Mouse (Mus musculus) cerebellum, adult 2 months (tissue): Measurements from ENCODE around the gene 9530077C05Rik. TPM values are rescaled to one million over a fixed set of nuclear protein-coding genes. Genes with fewer than 3 reads are reported as not detected.

Experiments
- DNase-seq, 2 experiments: peaks; one replicate each; pipeline ENCODE4 v3.0.0; 2021
- H3K27ac ChIP-seq: fragments of 200-500 bp; 2 replicates; pipeline ENCODE4 v1.5.1; 2012; ENCODE audit warnings: low read length, control low read depth, inconsistent platforms; ENCODE audit not compliant: insufficient read depth
- H3K27me3 ChIP-seq: fragments of 200-500 bp; 2 replicates; pipeline ENCODE4 v1.6.1; 2012; ENCODE audit warnings: inconsistent platforms, mild to moderate bottlenecking, low read length, moderate library complexity; ENCODE audit not compliant: control insufficient read depth, insufficient read depth
- H3K4me1 ChIP-seq: fragments of 200-500 bp; 2 replicates; pipeline ENCODE4 v1.6.1; 2011; ENCODE audit warnings: low read length; ENCODE audit not compliant: control insufficient read depth, insufficient read depth
- H3K4me3 ChIP-seq: fragments of 200-500 bp; replicated peaks from 2 replicates; pipeline ENCODE3; 2011; ENCODE audit warnings: mild to moderate bottlenecking, low read depth, low read length, control low read depth; ENCODE audit not compliant: insufficient read depth
- CTCF ChIP-seq: fragments of 200-500 bp; IDR thresholded peaks from 2 replicates; pipeline ENCODE4 v1.5.1; 2011; ENCODE audit warnings: low read depth, mild to moderate bottlenecking, control low read depth, low read length, moderate library complexity, borderline replicate concordance; ENCODE audit not compliant: insufficient read depth
- POLR2A ChIP-seq: fragments of 200-500 bp; IDR thresholded peaks from 2 replicates; pipeline ENCODE4 v1.6.1; 2011; ENCODE audit warnings: low read length, control low read depth, borderline replicate concordance; ENCODE audit not compliant: insufficient read depth
- WGBS: fragments of 180-500 bp; shearing (Covaris S2); methylation state at CpG from one replicate; pipeline ENCODE4 v1.1.7; 2018; 5-methylcytosine and 5-hydroxymethylcytosine counted together
- polyA plus RNA-seq: library from polyadenylated mRNA; depleted of rRNA; stranded (reverse); fragments of >200 nt; gene quantifications from 2 replicates; pipeline ENCODE4 v1.2.3, GENCODE M21; 2012

Gene 9530077C05Rik
- polyA plus RNA-seq, 1 experiment = 9.0 TPM

DNA sequence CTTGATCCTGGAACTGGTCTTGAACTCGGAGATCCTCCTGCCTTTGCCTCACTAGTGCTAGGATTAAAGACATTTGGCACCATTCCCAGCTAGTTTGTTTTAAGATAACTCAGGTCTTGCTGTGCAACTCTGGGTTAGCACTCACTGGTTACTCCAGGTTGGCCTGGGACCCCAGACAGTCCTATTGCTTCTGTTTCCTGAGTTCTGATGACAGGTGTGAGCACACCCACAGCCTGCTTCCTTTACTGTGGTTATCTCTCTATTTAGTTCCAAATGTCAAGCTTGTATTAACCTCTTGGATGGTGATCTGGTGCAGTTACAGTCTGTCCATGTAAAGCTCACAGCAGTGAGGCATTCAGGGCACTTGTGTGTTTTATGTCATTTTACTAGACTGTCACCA, 12.2 kb downstream of the 9530077C05Rik start:
- TF ChIP-seq POLR2A = no peak
- TF ChIP-seq CTCF = no peak
- WGBS = 65% methylated on average over 1 of the region's 1 CpGs
- no peak overlapping the region for H3K27ac ChIP-seq

DNA sequence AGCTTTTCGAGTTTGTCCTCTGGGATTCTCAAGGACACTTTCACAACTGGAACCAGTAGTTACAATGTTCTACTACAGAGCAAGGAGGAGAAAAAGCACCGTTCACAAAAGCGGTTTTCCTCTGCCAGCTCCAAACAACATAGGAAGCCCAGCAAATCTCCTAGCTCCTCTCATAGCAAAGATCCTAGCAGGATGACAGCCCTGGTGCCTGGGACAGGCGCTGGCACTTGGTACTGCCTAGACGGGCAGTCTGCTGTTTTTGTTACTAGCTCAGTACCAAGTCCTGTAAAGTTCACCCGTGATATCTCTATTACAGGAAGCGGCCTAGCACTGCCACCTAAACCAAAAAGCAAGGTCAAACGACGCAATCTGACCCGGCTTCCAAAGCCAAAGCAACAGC, 12.9 kb downstream of the 9530077C05Rik start:
- TF ChIP-seq POLR2A (no peak), CTCF (no peak)
- no peak overlapping the region for H3K4me3 ChIP-seq
- H3K4me1 ChIP-seq = peaks cover 7% of the 10 kb centered on the region
- no peaks in the 10 kb centered on the region for H3K27me3 ChIP-seq
- H3K27ac ChIP-seq = no peak overlapping the region
- 76% methylated on average over 10 of the region's 10 CpGs for WGBS
- DNase-seq = no peak

More for the DNA sequence above, 12.2 kb downstream of the 9530077C05Rik start:
- Histone ChIP-seq H3K4me3 (no peak overlapping the region), H3K4me1 (peaks cover 7% of the 10 kb centered on the region), H3K27me3 (no peaks in the 10 kb centered on the region)
- DNase-seq = no peak

- H3K4me3 ChIP-seq = no peak overlapping the region
- no peaks in the 10 kb centered on the region for H3K27me3 ChIP-seq
- TF ChIP-seq POLR2A (no peak), CTCF (no peak)
- H3K4me1 ChIP-seq = peaks cover 9% of the 10 kb centered on the region
- DNase-seq = no peak
- WGBS = 97% methylated on average over 4 of the region's 4 CpGs
- H3K27ac ChIP-seq = no peak overlapping the region
These were observed 13.4 kb downstream of the 9530077C05Rik start for GRCm38 (mm10) chr9:22424719-22425118.

DNA sequence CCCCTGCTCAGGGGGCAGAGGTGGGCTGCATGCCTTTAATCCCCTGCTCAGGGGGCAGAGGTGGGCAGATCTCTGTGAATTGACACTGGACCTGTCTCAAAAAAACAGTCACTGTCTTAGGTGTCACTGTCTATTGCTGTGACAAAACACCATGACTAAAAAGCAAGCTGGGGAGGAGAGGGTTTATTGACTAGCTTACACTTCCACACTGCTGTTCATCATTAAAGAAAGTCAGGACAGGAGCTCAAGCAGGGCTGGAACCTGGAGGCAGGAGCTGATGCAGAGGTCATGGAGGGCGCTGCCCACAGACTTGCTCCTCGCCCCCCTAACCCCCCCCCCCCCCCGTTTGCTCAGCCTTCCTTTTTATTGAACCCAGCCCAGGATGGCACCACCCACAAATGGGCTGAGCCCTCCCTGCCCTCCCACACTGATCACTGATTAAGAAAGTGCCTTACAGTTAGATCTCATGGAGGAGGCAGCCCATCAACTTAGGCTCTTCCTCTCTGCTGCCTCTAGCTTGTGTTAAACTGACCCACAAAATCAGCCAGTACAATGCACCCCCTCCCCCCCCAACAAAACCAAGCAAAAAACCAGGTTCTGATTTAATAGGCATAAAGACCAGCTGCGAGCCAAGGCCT, 16.8 kb downstream of the 9530077C05Rik start:
- Histone ChIP-seq H3K27ac (no peak overlapping the region), H3K27me3 (no peaks in the 10 kb centered on the region), H3K4me1 (peaks cover 5% of the 10 kb centered on the region; the same call in 1 of the 2 replicates), H3K4me3 (no peak overlapping the region)
- 65% methylated on average over 4 of the region's 4 CpGs for whole genome bisulfite sequencing
- DNase-seq = no peak
- TF ChIP-seq POLR2A (no peak), CTCF (no peak)

- no peaks in the 10 kb centered on the region for H3K27me3 ChIP-seq
These were observed 17.5 kb downstream of the 9530077C05Rik start for GRCm38 (mm10) chr9:22428666-22429410.

GRCm38 (mm10) chr9:22429533-22430241, 18.4 kb downstream of the 9530077C05Rik start:
- 19% methylated on average over 15 of the region's 15 CpGs for WGBS
- peaks cover 5% of the 10 kb centered on the region; the same call in 1 of the 2 replicates for H3K4me1 ChIP-seq
- DNase-seq = peak; percentile 33 to 67
- TF ChIP-seq POLR2A = no peak
- peak; percentile 14; the same call in 1 of the 2 replicates for TF ChIP-seq CTCF
- H3K27ac ChIP-seq = no peak overlapping the region
- no peak overlapping the region for H3K4me3 ChIP-seq
- H3K27me3 ChIP-seq = no peaks in the 10 kb centered on the region

More at GRCm38 (mm10) chr9:22428666-22429410, 17.5 kb downstream of the 9530077C05Rik start:
- Histone ChIP-seq H3K27ac (no peak overlapping the region), H3K4me1 (peaks cover 5% of the 10 kb centered on the region; the same call in 1 of the 2 replicates), H3K4me3 (no peak overlapping the region)
- TF ChIP-seq CTCF = no peak
- TF ChIP-seq POLR2A = no peak
- DNase-seq = no peak
- WGBS = 80% methylated on average over 14 of the region's 14 CpGs

DNA sequence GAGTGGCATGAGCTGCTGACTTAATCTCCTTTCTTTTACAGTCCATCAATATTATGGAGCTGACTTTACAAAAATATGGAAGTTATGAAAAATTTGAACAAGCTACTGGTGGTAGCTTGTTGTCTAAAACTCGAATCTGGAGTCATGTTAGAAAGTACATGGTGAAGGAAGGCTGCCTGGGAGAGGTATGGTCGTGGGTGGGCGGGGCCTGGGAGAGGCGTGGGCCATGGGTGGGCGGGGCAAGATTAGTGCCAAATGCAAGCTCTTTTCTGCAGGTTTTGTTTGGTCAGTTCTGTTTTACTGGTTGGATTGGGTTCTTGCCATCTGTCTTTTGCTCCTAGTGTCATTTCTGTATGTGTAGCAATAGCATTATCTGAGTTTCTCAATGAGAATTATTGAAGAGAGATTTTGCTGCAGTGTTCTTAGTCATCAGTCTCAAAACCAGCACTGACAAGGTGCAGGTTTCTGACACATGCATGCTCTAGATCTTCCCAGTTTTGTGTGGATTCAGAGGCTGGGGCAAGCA, 19.1 kb downstream of the 9530077C05Rik start:
- Histone ChIP-seq H3K27ac (no peak overlapping the region), H3K4me3 (no peak overlapping the region), H3K4me1 (peaks cover 5% of the 10 kb centered on the region; the same call in 1 of the 2 replicates), H3K27me3 (no peaks in the 10 kb centered on the region)
- DNase-seq = no peak
- TF ChIP-seq CTCF (no peak), POLR2A (no peak)
- 67% methylated on average over 5 of the region's 5 CpGs for WGBS

- no peak for TF ChIP-seq CTCF
- no peak for TF ChIP-seq POLR2A
- no peaks in the 10 kb centered on the region for H3K27me3 ChIP-seq
- H3K4me3 ChIP-seq = no peak overlapping the region
- H3K27ac ChIP-seq = no peak overlapping the region
- H3K4me1 ChIP-seq = peaks cover 5% of the 10 kb centered on the region; the same call in 1 of the 2 replicates
- WGBS = 84% methylated on average over 2 of the region's 2 CpGs
- no peak for DNase-seq
These were observed 21.9 kb downstream of the 9530077C05Rik start for GRCm38 (mm10) chr9:22433221-22433620.
